Mouse (Mus musculus) common myeloid progenitor, adult 5-6 weeks (primary cell): ENCODE data around the gene Tsc22d1. TPM values are rescaled to one million over a fixed set of nuclear protein-coding genes. Genes with fewer than 3 reads are reported as not detected.

ENCODE experiments used
- ATAC-seq: replicated peaks from 2 replicates; pipeline ENCODE4 v1.8.0; 2016; ENCODE audit warnings: low read depth, mild to moderate bottlenecking, moderate TSS enrichment, inconsistent platforms; ENCODE audit not compliant: poor library complexity, severe bottlenecking
- total RNA-seq: library from RNA; stranded (forward); fragments of 200-1000, 187-1606 nt; gene quantifications from 2 replicates; pipeline ENCODE4 v1.2.3, GENCODE M21; 2017

The Tsc22d1 gene
- total RNA-seq, 1 experiment from 2014 or later: 124 TPM

- ATAC-seq: no peak
Measured at GRCm38 (mm10) chr14:76541341-76541740, 126.6 kb downstream of the Tsc22d1 start.

GRCm38 (mm10) chr14:76544136-76544535 is 129.4 kb downstream of the Tsc22d1 start:
- ATAC-seq: peak; percentile 52; the same call in 1 of the 2 replicates

GRCm38 (mm10) chr14:76555263-76556030 is 140.7 kb downstream of the Tsc22d1 start:
- ATAC-seq: no peak

GRCm38 (mm10) chr14:76556031-76556851 is 141.5 kb downstream of the Tsc22d1 start:
- ATAC-seq: peak; percentile 44

GRCm38 (mm10) chr14:76556852-76557208 is 142.1 kb downstream of the Tsc22d1 start, which contains the start of gene Serp2:
Serp2 (minus strand) TSS chr14:76556889.
- no peak for ATAC-seq

Other genes starting within 250 kb of the Tsc22d1 start
- gene Serp2, start 141.9 kb downstream of the Tsc22d1 start, total RNA-seq: not detected in 2 replicates